Mouse (Mus musculus) MEL (cell line): ENCODE data around the gene Cfd. TPM values are rescaled to one million over a fixed set of nuclear protein-coding genes. Genes with fewer than 3 reads are reported as not detected.

Source experiments
- DNase-seq: peaks from one replicate; pipeline ENCODE4 v3.0.0; 2011; ENCODE audit warnings: low read depth, low spot score
- H3K27ac ChIP-seq: 2 replicates; pipeline ENCODE4 v1.5.1; 2012; ENCODE audit warnings: low read depth, mild to moderate bottlenecking, control low read depth, low read length, moderate library complexity; ENCODE audit not compliant: control insufficient read depth
- H3K27me3 ChIP-seq, 2 experiments: fragments of 150-350 bp in 1 of 2; sonication (generic) in 1 of 2; 2 replicates each; pipeline ENCODE4 v1.6.1; 2012; ENCODE audit warnings: low read length in 2 of 2, mild to moderate bottlenecking in 2 of 2, improper control_type of control experiment in 1 of 2, moderate library complexity in 1 of 2; ENCODE audit not compliant: insufficient read depth in 2 of 2, control insufficient read depth in 1 of 2
- H3K36me3 ChIP-seq, 2 experiments: 2 replicates each; pipeline ENCODE4 v1.6.1; 2012 to 2014; ENCODE audit warnings: low read length in 2 of 2, improper control_type of control experiment in 1 of 2, inconsistent platforms in 1 of 2, mild to moderate bottlenecking in 1 of 2; ENCODE audit not compliant: insufficient read depth in 2 of 2, control insufficient read depth in 1 of 2
- H3K4me1 ChIP-seq, 2 experiments: fragments of 150-350 bp in 1 of 2; sonication (generic) in 1 of 2; 2 replicates each; pipeline ENCODE4 v1.6.1; 2012; ENCODE audit warnings: low read length in 2 of 2, improper control_type of control experiment in 1 of 2, mild to moderate bottlenecking in 1 of 2; ENCODE audit not compliant: insufficient read depth in 2 of 2, control insufficient read depth in 1 of 2
- H3K4me3 ChIP-seq, 2 experiments: fragments of 150-350 bp in 1 of 2; sonication (generic) in 1 of 2; 2 replicates each; pipeline ENCODE4 v1.5.1; 2012; ENCODE audit warnings: low read depth in 2 of 2, low read length in 2 of 2, mild to moderate bottlenecking in 2 of 2, moderate library complexity in 2 of 2, control low read depth in 1 of 2, improper control_type of control experiment in 1 of 2; ENCODE audit not compliant: control insufficient read depth in 1 of 2, insufficient read depth in 1 of 2
- H3K79me2 ChIP-seq: 2 replicates; pipeline ENCODE4 v1.6.1; 2012; ENCODE audit warnings: mild to moderate bottlenecking, low read length, moderate library complexity; ENCODE audit not compliant: control insufficient read depth, poor library complexity, insufficient read depth
- H3K9ac ChIP-seq: 2 replicates; pipeline ENCODE4 v1.6.1; 2012; ENCODE audit warnings: low read depth, mild to moderate bottlenecking, control low read depth, low read length, moderate library complexity; ENCODE audit not compliant: control insufficient read depth, poor library complexity, severe bottlenecking
- H3K9me3 ChIP-seq: fragments of 150-350 bp; sonication (generic); replicated peaks from 2 replicates; pipeline ENCODE4 v1.6.1; 2012; ENCODE audit warnings: mild to moderate bottlenecking, low read length, improper control_type of control experiment, moderate library complexity; ENCODE audit not compliant: insufficient read depth
- CHD1 ChIP-seq: IDR thresholded peaks from 2 replicates; pipeline ENCODE4 v1.6.1; 2012; ENCODE audit warnings: low read depth, mild to moderate bottlenecking, inconsistent platforms, low read length, improper control_type of control experiment
- CTCF ChIP-seq, 3 experiments: IDR thresholded peaks in 2 of 3; conservative IDR thresholded peaks in 1 of 3; 2 replicates each; pipeline ENCODE4 v1.5.1; 2011 to 2012; ENCODE audit warnings: low read length in 3 of 3, low read depth in 2 of 3, mild to moderate bottlenecking in 2 of 3, improper control_type of control experiment in 1 of 3, inconsistent platforms in 1 of 3, mixed read lengths in 1 of 3, moderate library complexity in 1 of 3; ENCODE audit not compliant: control insufficient read depth in 1 of 3, insufficient read depth in 1 of 3, poor library complexity in 1 of 3, severe bottlenecking in 1 of 3
- E2F4 ChIP-seq: IDR thresholded peaks from 2 replicates; pipeline ENCODE4 v1.6.1; 2011; ENCODE audit warnings: low read depth, low read length, improper control_type of control experiment, borderline replicate concordance
- EP300 ChIP-seq, 2 experiments: IDR thresholded peaks; 2 replicates each; pipeline ENCODE4 v1.6.1; 2011; ENCODE audit warnings: improper control_type of control experiment in 2 of 2, low read length in 2 of 2, low read depth in 1 of 2, mild to moderate bottlenecking in 1 of 2
- ETS1 ChIP-seq: IDR thresholded peaks from 2 replicates; pipeline ENCODE4 v1.6.1; 2012; ENCODE audit warnings: low read depth, mild to moderate bottlenecking, inconsistent platforms, low read length, improper control_type of control experiment, moderate library complexity
- MAX ChIP-seq: IDR thresholded peaks from 2 replicates; pipeline ENCODE4 v1.6.1; 2011; ENCODE audit warnings: low read length, improper control_type of control experiment
- MAZ ChIP-seq: IDR thresholded peaks from 2 replicates; pipeline ENCODE4 v1.6.1; 2012; ENCODE audit warnings: low read depth, mild to moderate bottlenecking, inconsistent platforms, low read length, improper control_type of control experiment
- MEF2A ChIP-seq: IDR thresholded peaks from 2 replicates; pipeline ENCODE4 v1.6.1; 2014; ENCODE audit warnings: low read depth, mild to moderate bottlenecking, inconsistent platforms, low read length, improper control_type of control experiment; ENCODE audit not compliant: poor library complexity, insufficient replicate concordance, severe bottlenecking; ENCODE audit errors: extremely low read depth
- MXI1 ChIP-seq: IDR thresholded peaks from 2 replicates; pipeline ENCODE4 v1.6.1; 2011; ENCODE audit warnings: mild to moderate bottlenecking, low read depth, low read length, improper control_type of control experiment
- MYB ChIP-seq: IDR thresholded peaks from 2 replicates; pipeline ENCODE4 v1.6.1; 2011; ENCODE audit warnings: mild to moderate bottlenecking, low read depth, low read length, improper control_type of control experiment
- MYC ChIP-seq: IDR thresholded peaks from 2 replicates; pipeline ENCODE4 v1.6.1; 2011; ENCODE audit warnings: low read depth, mild to moderate bottlenecking, low read length, improper control_type of control experiment, moderate library complexity
- NELFE ChIP-seq: IDR thresholded peaks from 2 replicates; pipeline ENCODE4 v1.6.1; 2011; ENCODE audit warnings: low read depth, low read length, improper control_type of control experiment
- POLR2AphosphoS2 ChIP-seq: IDR thresholded peaks from 2 replicates; pipeline ENCODE4 v1.6.1; 2011; ENCODE audit warnings: low read length, improper control_type of control experiment
- RCOR1 ChIP-seq: IDR thresholded peaks from 2 replicates; pipeline ENCODE4 v1.6.1; 2012; ENCODE audit warnings: low read depth, mild to moderate bottlenecking, inconsistent platforms, low read length, improper control_type of control experiment
- SIN3A ChIP-seq: IDR thresholded peaks from 2 replicates; pipeline ENCODE4 v1.6.1; 2012; ENCODE audit warnings: low read length, improper control_type of control experiment, inconsistent platforms
- SMC3 ChIP-seq: IDR thresholded peaks from 2 replicates; pipeline ENCODE4 v1.6.1; 2011; ENCODE audit warnings: low read depth, low read length, improper control_type of control experiment
- TBP ChIP-seq: IDR thresholded peaks from 2 replicates; pipeline ENCODE4 v1.8.0; 2011; ENCODE audit warnings: low read depth, low read length, improper control_type of control experiment
- USF1 ChIP-seq: IDR thresholded peaks from 2 replicates; pipeline ENCODE4 v1.6.1; 2014; ENCODE audit warnings: low read depth, mild to moderate bottlenecking, inconsistent platforms, low read length, improper control_type of control experiment, moderate library complexity
- ZC3H11A ChIP-seq: IDR thresholded peaks from 2 replicates; pipeline ENCODE4 v1.6.1; 2012; ENCODE audit warnings: low read depth, mild to moderate bottlenecking, inconsistent platforms, low read length, improper control_type of control experiment
- ZMIZ1 ChIP-seq: IDR thresholded peaks from 2 replicates; pipeline ENCODE4 v1.6.1; 2012; ENCODE audit warnings: low read depth, mild to moderate bottlenecking, inconsistent platforms, low read length, improper control_type of control experiment, moderate library complexity
- polyA plus RNA-seq, 2 experiments: library from polyadenylated mRNA; stranded (reverse) in 1 of 2; unstranded in 1 of 2; fragments of >175 nt in 1 of 2; fragments of >200 nt in 1 of 2; gene quantifications; 2 replicates each; pipeline versions ENCODE4 v1.2.1 to v1.2.4; 2012; ENCODE audit warnings: low replicate concordance in 2 of 2, low read depth in 1 of 2; ENCODE audit not compliant: insufficient read length in 2 of 2, insufficient read depth in 1 of 2, missing spikeins in 1 of 2
- total RNA-seq: library from RNA; depleted of rRNA; stranded (reverse); fragments of 300-350 nt; gene quantifications from 2 replicates; pipeline ENCODE4 v1.2.3, GENCODE M21; 2012

The Cfd gene
- total and polyA plus RNA-seq, 3 experiments, result 0.21 TPM; not detected in 2

DNA sequence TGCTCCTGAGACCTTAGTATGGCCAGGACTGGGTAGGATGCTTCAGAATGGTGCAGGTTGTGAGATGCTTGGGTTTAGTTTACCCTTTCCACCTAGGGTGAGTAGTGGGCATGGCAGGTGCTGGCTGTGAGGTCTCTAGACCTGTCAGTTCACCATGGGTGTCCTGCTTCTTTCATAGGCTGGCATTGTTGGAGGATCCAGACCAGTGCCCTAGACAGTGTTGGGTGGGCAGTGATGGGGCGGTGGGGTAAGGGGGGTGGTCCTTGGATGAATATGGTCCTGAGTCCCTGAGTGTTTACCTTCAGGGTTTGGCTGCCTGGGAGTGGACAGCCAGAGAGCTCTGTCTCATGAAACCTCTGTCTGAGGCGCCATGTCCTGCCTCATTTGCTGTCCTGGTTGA lies 32.8 kb upstream of the Cfd start:
- H3K27ac ChIP-seq, result peak overlapping the region; percentile 25
- TF ChIP-seq SMC3 (no peak), POLR2AphosphoS2 (no peak), MEF2A (no peak), MAZ (no peak), CHD1 (no peak), RCOR1 (no peak), USF1 (no peak), MYB (no peak), CTCF (IDR thresholded peaks at IDR 0.05 in 2 of 3, conservative IDR thresholded peaks at IDR 0.05 in 1 of 3; ENCODE audit: control insufficient read depth in 1 of 3, insufficient read depth in 1 of 3, low read depth in 2 of 3, low read length in 3 of 3, poor library complexity in 1 of 3, severe bottlenecking in 1 of 3) (no peak), NELFE (no peak), MYC (no peak), ZMIZ1 (no peak), TBP (no peak), ZC3H11A (no peak)
- H3K9ac ChIP-seq, result peak overlapping the region; percentile 100
- H3K9me3 ChIP-seq, result no peaks in the 10 kb centered on the region
- peaks cover 67% of the 10 kb centered on the region for H3K79me2 ChIP-seq
- H3K36me3 ChIP-seq, result peaks cover 17 to 19% of the 10 kb centered on the region in 2 experiments
- no peak for DNase-seq
- H3K27me3 ChIP-seq, result no peaks in the 10 kb centered on the region
- peaks cover 2 to 17% of the 10 kb centered on the region in 2 experiments; a peak in 2 of 4 replicates for H3K4me1 ChIP-seq
- H3K4me3 ChIP-seq, result peak overlapping the region in 1 of 2 experiments; percentile 99; a peak in 2 of 4 replicates

DNA sequence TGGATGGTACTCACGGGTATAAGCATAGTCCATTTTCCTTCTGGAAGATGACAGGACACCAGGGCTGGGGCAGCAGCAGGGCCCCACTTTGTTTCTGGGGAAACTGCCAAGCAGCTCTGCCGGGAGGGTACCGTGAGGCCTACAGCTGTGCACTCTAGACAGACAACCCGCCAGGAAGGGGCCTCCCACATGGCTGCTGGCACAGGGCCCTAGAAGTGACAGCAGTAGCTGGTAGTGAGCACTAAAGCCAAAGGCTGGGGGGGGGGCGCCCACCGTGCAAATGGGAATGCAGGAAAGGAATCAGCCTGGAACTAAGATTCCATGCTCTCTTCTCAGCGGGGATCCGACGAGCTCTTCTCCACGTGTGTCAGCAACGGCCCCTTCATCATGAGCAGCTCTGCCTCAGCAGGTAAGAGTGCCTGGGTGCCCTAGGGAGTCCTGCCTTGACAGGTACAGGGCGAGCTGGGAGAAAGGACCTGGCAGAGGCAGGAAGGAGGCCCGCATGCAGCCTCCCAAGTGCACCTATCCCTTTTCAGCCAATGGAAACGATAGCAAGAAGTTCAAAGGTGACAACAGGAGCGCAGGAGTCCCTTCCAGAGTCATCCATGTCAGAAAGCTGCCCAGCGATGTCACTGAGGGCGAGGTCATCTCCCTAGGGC lies 32.1 kb upstream of the Cfd start:
- no peak overlapping the region for H3K27ac ChIP-seq

More for the DNA sequence above, 32.1 kb upstream of the Cfd start:
- no peak overlapping the region for H3K4me3 ChIP-seq
- TF ChIP-seq EP300 (IDR thresholded peaks at IDR 0.05; ENCODE audit: low read depth in 1 of 2, low read length in 2 of 2) (no peak), ETS1 (peak; percentile 46; the same call in 1 of the 2 replicates), SIN3A (peak; percentile 48; the same call in 1 of the 2 replicates), MAX (peak; percentile 14; the same call in 1 of the 2 replicates), E2F4 (no peak), POLR2AphosphoS2 (peak; percentile 26; the same call in 1 of the 2 replicates), MXI1 (peak; percentile 78)
- TF ChIP-seq, all 39 proteins: peak for 5
- Histone ChIP-seq H3K9me3 (no peaks in the 10 kb centered on the region), H3K36me3 (peaks cover 18 to 19% of the 10 kb centered on the region in 2 experiments), H3K4me1 (peaks cover 2 to 17% of the 10 kb centered on the region in 2 experiments; a peak in 2 of 4 replicates), H3K79me2 (peaks cover 62% of the 10 kb centered on the region), H3K9ac (peak overlapping the region; percentile 100; the same call in 1 of the 2 replicates), H3K27me3 (no peaks in the 10 kb centered on the region)
- peak; percentile 46 for DNase-seq
